Mouse (Mus musculus) neural tube, embryonic 11.5 days (tissue): ENCODE data around the gene Ndufaf2. TPM values are rescaled to one million over a fixed set of nuclear protein-coding genes. Genes with fewer than 3 reads are reported as not detected.

Experiments
- ATAC-seq: fragments of 200-750 bp; cut with Nextera tagmentation; 2 replicates; pipeline ENCODE4 v1.8.0; 2017; ENCODE audit warnings: moderate number of reproducible peaks, mild to moderate bottlenecking, moderate TSS enrichment, moderate library complexity; ENCODE audit not compliant: insufficient read depth, low FRiP score, low TSS enrichment
- DNase-seq: peaks from one replicate; pipeline ENCODE4 v3.0.0-alpha.2; 2015; ENCODE audit warnings: low spot score
- H3K27ac ChIP-seq: fragments of 300-500 bp; sonication (generic); 2 replicates; pipeline ENCODE4 v1.5.1; 2014; ENCODE audit warnings: low read depth, mild to moderate bottlenecking, low read length
- H3K27me3 ChIP-seq: fragments of 300-500 bp; sonication (generic); 2 replicates; pipeline ENCODE4 v1.6.1; 2014; ENCODE audit warnings: mild to moderate bottlenecking, low read length, mixed read lengths; ENCODE audit not compliant: control insufficient read depth, insufficient read depth
- H3K36me3 ChIP-seq: fragments of 300-500 bp; sonication (generic); 2 replicates; pipeline ENCODE4 v1.6.1; 2014; ENCODE audit warnings: mild to moderate bottlenecking, low read length, moderate library complexity, mixed read lengths; ENCODE audit not compliant: control insufficient read depth, insufficient read depth
- H3K4me1 ChIP-seq: fragments of 300-500 bp; sonication (generic); 2 replicates; pipeline ENCODE4 v1.6.1; 2014; ENCODE audit warnings: low read length, mixed read lengths; ENCODE audit not compliant: control insufficient read depth, insufficient read depth
- H3K4me2 ChIP-seq: fragments of 300-500 bp; sonication (generic); 2 replicates; pipeline ENCODE4 v1.6.1; 2014; ENCODE audit warnings: low read depth, mild to moderate bottlenecking, moderate library complexity
- H3K4me3 ChIP-seq: fragments of 300-500 bp; sonication (generic); 2 replicates; pipeline ENCODE4 v1.5.1; 2014; ENCODE audit warnings: low read depth, low read length
- H3K9ac ChIP-seq: fragments of 300-500 bp; sonication (generic); 2 replicates; pipeline ENCODE4 v1.6.1; 2014; ENCODE audit warnings: mild to moderate bottlenecking, low read length
- H3K9me3 ChIP-seq: fragments of 300-500 bp; sonication (generic); 2 replicates; pipeline ENCODE4 v1.6.1; 2016; ENCODE audit warnings: low read length; ENCODE audit not compliant: control insufficient read depth
- WGBS: fragments of 180-500 bp; shearing (Covaris S2); extraction: QIAGEN DNeasy Blood & Tissue Kit; methylation state at CpG from one replicate; pipeline ENCODE4 v1.1.7; 2014; 5-methylcytosine and 5-hydroxymethylcytosine counted together
- polyA plus RNA-seq: library from polyadenylated mRNA; unstranded; fragments of >200 nt; fragmentation: Nextera tagmentation; extraction: Ambion mirVana; gene quantifications from 2 replicates; pipeline ENCODE4 v1.2.1, GENCODE M21; 2014

The Ndufaf2 gene
- polyA plus RNA-seq, result 80.8 and 84.4 TPM in 2 replicates

GRCm38 (mm10) chr13:108158465-108159240 lies at the start of gene Ndufaf2, which contains the start of gene Ercc8:
Gene Ndufaf2 (minus strand): TSS chr13:108158623.
Gene Ercc8 (plus strand): TSS chr13:108158731.
- Histone ChIP-seq H3K36me3 (no peaks in the 10 kb centered on the region), H3K9ac (peak within 1 kb of the TSS; percentile 59), H3K4me1 (peaks cover 5% of the 10 kb centered on the region; the same call in 1 of the 2 replicates), H3K4me3 (peak within 1 kb of the TSS; percentile 64), H3K9me3 (no peaks in the 10 kb centered on the region), H3K4me2 (peak within 1 kb of the TSS; percentile 78), H3K27me3 (no peaks in the 10 kb centered on the region), H3K27ac (no peak within 1 kb of the TSS)
- peak; percentile 99 for ATAC-seq
- DNase-seq, result peak; percentile 98
- under 1% methylated on average over 47 of the region's 47 CpGs for WGBS

DNA sequence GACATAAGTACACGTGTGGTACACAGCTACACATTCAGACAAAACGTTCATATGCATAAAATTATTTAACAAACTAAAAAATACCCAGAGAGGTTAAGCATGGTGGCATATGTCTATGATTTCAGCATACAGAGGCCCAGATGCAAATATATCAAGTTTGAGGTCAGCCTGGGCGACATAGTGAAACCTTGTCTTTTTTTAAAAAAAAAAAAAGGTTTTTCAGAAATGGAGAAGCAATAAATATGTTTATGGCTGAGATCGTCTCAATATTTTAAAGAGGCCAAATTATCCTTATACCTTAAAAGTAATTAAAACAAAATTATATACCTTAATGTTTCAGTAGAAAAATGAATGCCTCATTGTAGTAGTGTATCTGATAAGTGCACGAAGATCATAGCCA lies 49.7 kb upstream of the Ndufaf2 start:
- no peaks in the 10 kb centered on the region for H3K36me3 ChIP-seq
- peaks cover under 1% of the 10 kb centered on the region; the same call in 1 of the 2 replicates for H3K27me3 ChIP-seq
- H3K4me2 ChIP-seq, result no peak overlapping the region
- ATAC-seq (no peak), DNase-seq (no peak)
- no peak overlapping the region for H3K9ac ChIP-seq
- 75% methylated on average over 5 of the region's 5 CpGs for WGBS
- H3K4me1 ChIP-seq, result no peaks in the 10 kb centered on the region
- no peak overlapping the region for H3K4me3 ChIP-seq
- H3K27ac ChIP-seq, result no peak overlapping the region
- H3K9me3 ChIP-seq, result no peaks in the 10 kb centered on the region

DNA sequence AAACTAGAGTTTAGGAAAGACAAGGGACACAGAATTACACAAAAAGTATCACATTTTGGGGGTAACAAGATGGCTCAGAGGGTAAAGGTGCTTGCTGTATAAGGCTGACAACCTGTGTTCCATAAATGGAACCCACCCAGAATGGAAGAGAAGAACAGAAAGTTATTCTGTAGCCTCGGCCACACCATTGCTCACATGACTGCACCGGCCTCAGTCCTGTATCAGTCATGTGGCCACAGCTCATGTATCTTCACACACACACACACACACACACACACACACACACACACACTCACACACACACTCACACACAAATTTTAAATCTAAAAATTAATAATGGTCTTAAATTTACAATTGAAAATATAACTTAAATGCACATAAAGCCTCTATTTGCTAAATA lies 49.0 kb upstream of the Ndufaf2 start:
- DNase-seq (no peak), ATAC-seq (no peak)
- no peaks in the 10 kb centered on the region for H3K9me3 ChIP-seq
- H3K4me2 ChIP-seq, result no peak overlapping the region
- H3K36me3 ChIP-seq, result no peaks in the 10 kb centered on the region
- no peak overlapping the region for H3K4me3 ChIP-seq
- no peaks in the 10 kb centered on the region for H3K4me1 ChIP-seq
- no peak overlapping the region for H3K9ac ChIP-seq
- 80% methylated on average over 2 of the region's 2 CpGs for WGBS
- H3K27me3 ChIP-seq, result no peaks in the 10 kb centered on the region
- no peak overlapping the region for H3K27ac ChIP-seq

- no peaks in the 10 kb centered on the region for H3K36me3 ChIP-seq
- WGBS, result 93% methylated on average over 3 of the region's 3 CpGs
- no peak overlapping the region for H3K4me3 ChIP-seq
- H3K27ac ChIP-seq, result no peak overlapping the region
- DNase-seq (no peak), ATAC-seq (no peak)
- no peaks in the 10 kb centered on the region for H3K4me1 ChIP-seq
- H3K27me3 ChIP-seq, result no peaks in the 10 kb centered on the region
- H3K4me2 ChIP-seq, result no peak overlapping the region
- no peak overlapping the region for H3K9ac ChIP-seq
- no peaks in the 10 kb centered on the region for H3K9me3 ChIP-seq
Measured at GRCm38 (mm10) chr13:108204857-108205256, 46.4 kb upstream of the Ndufaf2 start.

DNA sequence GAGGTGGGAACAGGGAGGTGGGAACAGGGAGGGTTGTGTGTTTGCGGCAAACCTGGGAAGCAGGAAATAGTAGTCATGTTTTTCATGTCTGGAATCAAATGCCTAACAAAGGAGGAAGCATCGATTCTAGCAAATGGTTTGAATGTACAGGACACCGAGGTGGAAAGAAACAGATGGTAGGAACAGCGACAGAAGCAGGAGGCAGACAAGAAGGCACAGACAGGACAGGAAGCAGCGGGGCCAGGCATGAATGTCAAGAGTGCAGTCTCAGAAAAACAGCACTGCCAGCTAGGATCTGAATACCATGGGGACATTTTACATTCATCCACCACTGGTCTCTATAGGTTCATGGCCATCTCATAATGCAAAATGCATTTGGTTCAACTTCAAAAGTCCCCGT lies 37.1 kb upstream of the Ndufaf2 start:
- peaks cover 3% of the 10 kb centered on the region; the same call in 1 of the 2 replicates for H3K36me3 ChIP-seq
- no peaks in the 10 kb centered on the region for H3K27me3 ChIP-seq
- H3K4me2 ChIP-seq, result no peak overlapping the region
- no peak for DNase-seq
- H3K4me3 ChIP-seq, result no peak overlapping the region
- H3K9me3 ChIP-seq, result no peaks in the 10 kb centered on the region
- ATAC-seq, result no peak
- no peak overlapping the region for H3K27ac ChIP-seq
- H3K9ac ChIP-seq, result no peak overlapping the region
- no peaks in the 10 kb centered on the region for H3K4me1 ChIP-seq
- 92% methylated on average over 6 of the region's 6 CpGs for WGBS

DNA sequence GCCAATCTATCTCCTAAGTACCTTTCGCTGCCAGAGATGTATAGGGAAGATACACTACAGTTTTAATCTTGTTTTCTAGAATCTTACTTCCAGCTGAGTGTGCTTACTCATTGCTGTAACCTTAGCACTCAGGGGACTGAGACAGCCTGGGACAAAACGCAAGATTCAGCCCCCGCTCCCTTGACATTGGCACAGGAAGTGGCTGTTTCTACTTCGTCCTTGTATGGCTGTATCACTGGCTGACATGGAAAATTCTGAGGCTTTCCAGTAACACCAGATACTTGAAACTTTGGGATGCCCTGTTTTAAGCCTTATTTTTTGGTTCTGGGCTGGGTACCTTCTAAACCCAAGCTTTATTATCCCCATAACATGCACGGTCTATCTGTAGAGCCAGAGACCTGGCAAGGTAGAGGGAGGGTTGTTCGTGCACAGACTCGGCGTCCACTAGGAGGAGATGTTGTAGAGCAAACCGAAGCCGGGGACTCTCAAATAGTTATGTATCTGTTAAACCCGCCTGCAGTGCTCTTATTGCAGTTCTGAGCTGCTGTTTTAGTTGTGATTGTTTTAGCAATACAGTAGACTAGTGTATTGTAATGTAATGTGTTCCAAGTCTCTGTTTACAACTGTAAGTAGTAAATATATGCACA lies 32.8 kb upstream of the Ndufaf2 start:
- Histone ChIP-seq H3K4me1 (no peaks in the 10 kb centered on the region), H3K27ac (no peak overlapping the region), H3K4me3 (no peak overlapping the region), H3K9ac (no peak overlapping the region), H3K36me3 (peaks cover 3% of the 10 kb centered on the region; the same call in 1 of the 2 replicates), H3K9me3 (no peaks in the 10 kb centered on the region), H3K4me2 (no peak overlapping the region), H3K27me3 (no peaks in the 10 kb centered on the region)
- 62% methylated on average over 11 of the region's 11 CpGs for WGBS
- no peak for ATAC-seq
- peak; percentile 57 for DNase-seq

DNA sequence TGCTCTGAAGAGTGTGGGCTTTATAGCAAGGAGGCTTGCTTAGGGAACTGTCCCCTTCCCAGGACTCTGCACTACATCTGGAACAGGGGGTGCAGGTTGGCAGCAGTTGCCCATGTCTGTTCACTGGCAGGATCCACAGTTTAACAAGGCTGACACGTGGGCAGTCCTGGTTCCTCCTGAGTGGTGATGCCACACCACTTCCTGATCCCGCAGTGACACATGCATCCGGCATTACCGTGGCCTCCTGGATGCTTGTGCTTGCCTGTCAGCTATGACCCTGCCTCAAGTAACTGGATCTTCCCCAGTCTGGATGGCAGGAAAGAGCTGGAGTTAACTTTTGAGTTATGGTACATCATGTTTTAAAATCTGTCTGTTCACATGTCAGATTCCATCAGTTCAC lies 29.6 kb upstream of the Ndufaf2 start:
- no peaks in the 10 kb centered on the region for H3K4me1 ChIP-seq
- peaks cover 5% of the 10 kb centered on the region; the same call in 1 of the 2 replicates for H3K36me3 ChIP-seq
- H3K9me3 ChIP-seq, result no peaks in the 10 kb centered on the region
- no peaks in the 10 kb centered on the region for H3K27me3 ChIP-seq
- H3K4me3 ChIP-seq, result no peak overlapping the region
- ATAC-seq (no peak), DNase-seq (no peak)
- H3K4me2 ChIP-seq, result no peak overlapping the region
- H3K27ac ChIP-seq, result no peak overlapping the region
- no peak overlapping the region for H3K9ac ChIP-seq
- 97% methylated on average over 4 of the region's 4 CpGs for WGBS

- no peak for DNase-seq
- Histone ChIP-seq H3K27me3 (no peaks in the 10 kb centered on the region), H3K4me2 (no peak overlapping the region), H3K4me1 (no peaks in the 10 kb centered on the region), H3K27ac (no peak overlapping the region), H3K9ac (no peak overlapping the region), H3K9me3 (no peaks in the 10 kb centered on the region), H3K36me3 (peaks cover 5% of the 10 kb centered on the region), H3K4me3 (no peak overlapping the region)
- 95% methylated on average over 3 of the region's 3 CpGs for WGBS
- no peak for ATAC-seq
Measured at GRCm38 (mm10) chr13:108185530-108185929, 27.1 kb upstream of the Ndufaf2 start.
